Mouse (Mus musculus): ENCODE results near the gene Nhsl1. TPM values are rescaled to one million over a fixed set of nuclear protein-coding genes. Genes with fewer than 3 reads are reported as not detected.
A peak's percentile ranks its signal among the peaks of the same experiment; 100 is the strongest.

Nhsl1 gene
- polyA plus RNA-seq, 1 experiment from 2014 or later = 15.5 TPM

- 56% methylated on average over 9 of the region's 9 CpGs for WGBS
Measured at GRCm38 (mm10) chr10:18423557-18423956, 104.8 kb downstream of the Nhsl1 start.

DNA sequence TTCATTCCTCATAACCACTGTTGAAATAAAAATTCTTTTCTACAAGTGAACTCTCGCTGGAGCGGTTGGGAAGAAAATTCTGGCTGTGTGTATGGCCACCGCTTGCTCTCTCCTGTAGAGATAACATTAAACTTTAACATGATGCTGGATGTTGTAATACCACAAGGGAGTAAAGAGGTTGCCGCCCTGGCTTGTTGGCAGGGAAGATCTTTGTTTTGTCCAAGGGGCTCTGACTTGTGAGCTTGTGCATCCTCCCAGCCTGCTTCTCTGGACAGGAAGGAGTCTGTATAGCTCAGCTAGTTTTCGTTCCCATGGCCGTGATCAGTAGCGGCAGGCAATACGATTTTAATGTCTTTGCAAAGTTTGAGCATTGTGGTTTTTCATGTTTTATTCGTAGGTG lies 109.1 kb downstream of the Nhsl1 start:
- peaks cover 38% of the 10 kb centered on the region for H3K4me1 ChIP-seq (replicated peaks)
- no peak overlapping the region for H3K9ac ChIP-seq
- H3K4me2 ChIP-seq = no peak overlapping the region
- peaks cover 13% of the 10 kb centered on the region for H3K36me3 ChIP-seq
- H3K27ac ChIP-seq (ENCODE audit: poor library complexity, severe bottlenecking) = no peak overlapping the region
- ATAC-seq (ENCODE audit: insufficient number of reproducible peaks, low FRiP score) = no peak
- peaks cover 2% of the 10 kb centered on the region for H3K9me3 ChIP-seq (replicated peaks)
- 87% methylated on average over 9 of the region's 9 CpGs for WGBS
- no peaks in the 10 kb centered on the region for H3K27me3 ChIP-seq (replicated peaks)
- no peak overlapping the region for H3K4me3 ChIP-seq

More at GRCm38 (mm10) chr10:18423557-18423956, 104.8 kb downstream of the Nhsl1 start:
- Histone ChIP-seq H3K27ac (ENCODE audit: poor library complexity, severe bottlenecking) (no peak overlapping the region), H3K4me2 (no peak overlapping the region), H3K4me3 (no peak overlapping the region), H3K4me1 (replicated peaks) (peaks cover 38% of the 10 kb centered on the region), H3K9ac (no peak overlapping the region), H3K36me3 (0 out of 2 replicates have a peak, but pooled peaks cover 3% of the 10 kb centered on the region), H3K9me3 (replicated peaks) (no peaks in the 10 kb centered on the region), H3K27me3 (replicated peaks) (no peaks in the 10 kb centered on the region)
- no peak for ATAC-seq (ENCODE audit: insufficient number of reproducible peaks, low FRiP score)

GRCm38 (mm10) chr10:18429533-18429932 lies 110.7 kb downstream of the Nhsl1 start:
- Histone ChIP-seq H3K36me3 (peaks cover 13% of the 10 kb centered on the region), H3K4me2 (no peak overlapping the region), H3K27ac (ENCODE audit: poor library complexity, severe bottlenecking) (no peak overlapping the region), H3K4me3 (no peak overlapping the region), H3K4me1 (replicated peaks) (peaks cover 37% of the 10 kb centered on the region), H3K9ac (no peak overlapping the region), H3K9me3 (replicated peaks) (peaks cover 2% of the 10 kb centered on the region), H3K27me3 (replicated peaks) (no peaks in the 10 kb centered on the region)
- ATAC-seq (ENCODE audit: insufficient number of reproducible peaks, low FRiP score) = no peak
- 92% methylated on average over 3 of the region's 3 CpGs for WGBS

DNA sequence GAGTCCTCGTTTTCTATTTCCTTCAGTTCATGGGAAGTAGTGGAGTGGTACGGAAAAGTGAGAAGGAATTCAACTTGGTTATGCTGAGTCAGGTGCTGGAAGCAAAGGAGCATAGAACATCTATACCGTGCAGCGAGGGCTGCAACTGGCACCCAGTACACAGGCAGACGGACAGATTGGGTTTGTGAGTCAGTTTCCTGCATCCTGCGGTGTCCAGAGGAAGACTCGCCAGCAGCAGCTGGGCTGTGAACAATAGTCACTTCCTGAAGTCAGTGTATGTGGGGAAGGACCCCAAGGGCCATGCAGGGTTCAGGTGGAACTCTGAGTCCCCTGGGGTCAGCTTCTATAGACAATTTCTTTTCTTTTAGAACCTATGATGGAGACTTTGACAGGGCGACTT lies 111.4 kb downstream of the Nhsl1 start:
- H3K4me2 ChIP-seq = peak overlapping the region; percentile 32; the same call in 1 of the 2 replicates

DNA sequence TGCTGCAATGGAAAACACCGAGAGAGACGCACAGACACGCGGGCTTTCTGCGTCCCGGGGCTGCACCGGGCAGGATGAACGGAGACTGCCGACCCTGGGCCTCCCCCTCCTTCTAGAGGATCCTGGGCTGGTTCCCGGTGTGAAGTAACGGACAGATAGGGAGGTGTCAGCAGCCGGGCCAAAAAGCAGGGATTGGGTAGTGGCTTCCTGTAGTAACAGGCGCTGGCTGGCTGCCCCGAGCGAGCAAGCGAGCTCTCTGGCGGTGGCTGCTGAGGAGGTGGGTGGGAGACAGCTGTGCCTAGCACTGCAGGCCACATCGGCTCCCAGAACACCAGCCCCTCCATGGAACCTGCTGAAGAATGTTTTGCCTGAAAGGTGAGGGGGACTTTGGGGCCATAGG lies 112.2 kb downstream of the Nhsl1 start:
- Histone ChIP-seq H3K4me3 (peak overlapping the region; percentile 48), H3K4me1 (replicated peaks) (peaks cover 47% of the 10 kb centered on the region), H3K9me3 (replicated peaks) (peaks cover 2% of the 10 kb centered on the region), H3K27me3 (replicated peaks) (no peaks in the 10 kb centered on the region), H3K4me2 (peak overlapping the region; percentile 65), H3K27ac (ENCODE audit: poor library complexity, severe bottlenecking) (peak overlapping the region; percentile 86), H3K9ac (peak overlapping the region; percentile 68), H3K36me3 (peaks cover 13% of the 10 kb centered on the region)
- ATAC-seq (ENCODE audit: insufficient number of reproducible peaks, low FRiP score) = peak; percentile 83
- WGBS = 0% methylated on average over 18 of the region's 18 CpGs

More for the DNA sequence above, 111.4 kb downstream of the Nhsl1 start:
- Histone ChIP-seq H3K27ac (ENCODE audit: poor library complexity, severe bottlenecking) (peak overlapping the region; percentile 86), H3K36me3 (peaks cover 13% of the 10 kb centered on the region), H3K4me3 (no peak overlapping the region), H3K27me3 (replicated peaks) (no peaks in the 10 kb centered on the region), H3K9ac (no peak overlapping the region), H3K4me1 (replicated peaks) (peaks cover 43% of the 10 kb centered on the region), H3K9me3 (replicated peaks) (peaks cover 2% of the 10 kb centered on the region)
- WGBS = 64% methylated on average over 8 of the region's 8 CpGs
- ATAC-seq (ENCODE audit: insufficient number of reproducible peaks, low FRiP score) = peak; percentile 58; the same call in 1 of the 2 replicates

- Histone ChIP-seq H3K9me3 (replicated peaks) (peaks cover 2% of the 10 kb centered on the region), H3K36me3 (peaks cover 12% of the 10 kb centered on the region), H3K4me2 (peak overlapping the region; percentile 67), H3K27ac (ENCODE audit: poor library complexity, severe bottlenecking) (peak overlapping the region; percentile 66), H3K4me3 (peak overlapping the region; percentile 48), H3K4me1 (replicated peaks) (peaks cover 49% of the 10 kb centered on the region), H3K9ac (peak overlapping the region; percentile 70), H3K27me3 (replicated peaks) (no peaks in the 10 kb centered on the region)
- 36% methylated on average over 3 of the region's 3 CpGs for WGBS
- ATAC-seq (ENCODE audit: insufficient number of reproducible peaks, low FRiP score) = no peak
Measured at GRCm38 (mm10) chr10:18431546-18431945, 112.8 kb downstream of the Nhsl1 start.

GRCm38 (mm10) chr10:18435454-18435853 lies 116.7 kb downstream of the Nhsl1 start:
- Histone ChIP-seq H3K4me1 (replicated peaks) (peaks cover 56% of the 10 kb centered on the region), H3K9ac (no peak overlapping the region), H3K27ac (ENCODE audit: poor library complexity, severe bottlenecking) (peak overlapping the region; percentile 79), H3K9me3 (replicated peaks) (no peaks in the 10 kb centered on the region), H3K4me2 (no peak overlapping the region), H3K4me3 (no peak overlapping the region), H3K36me3 (no peaks in the 10 kb centered on the region), H3K27me3 (replicated peaks) (no peaks in the 10 kb centered on the region)
- 83% methylated on average over 6 of the region's 6 CpGs for WGBS
- no peak for ATAC-seq (ENCODE audit: insufficient number of reproducible peaks, low FRiP score)

DNA sequence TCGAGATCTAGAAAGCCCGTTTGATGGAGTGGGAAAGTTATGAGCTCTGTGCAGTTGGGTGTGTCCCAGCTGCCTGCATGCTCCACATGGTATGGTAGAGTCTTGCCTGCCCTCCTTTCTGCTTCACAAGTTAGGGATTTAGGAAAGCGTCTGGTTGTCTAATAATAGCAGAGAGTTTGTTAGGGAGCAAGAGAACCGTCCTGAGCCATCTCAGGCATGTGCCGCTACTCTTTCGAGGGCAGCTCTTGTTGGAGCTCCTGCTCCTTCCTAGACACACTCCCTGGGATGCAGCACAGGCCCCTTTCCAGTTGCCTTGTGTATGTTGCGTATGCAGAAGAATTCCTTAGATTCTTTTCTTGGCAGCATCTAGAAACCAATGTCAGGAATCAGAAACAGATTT lies 117.2 kb downstream of the Nhsl1 start:
- H3K27me3 ChIP-seq (replicated peaks) = no peaks in the 10 kb centered on the region
- H3K9ac ChIP-seq = peak overlapping the region; percentile 6; the same call in 1 of the 2 replicates
- no peak for ATAC-seq (ENCODE audit: insufficient number of reproducible peaks, low FRiP score)
- H3K9me3 ChIP-seq (replicated peaks) = no peaks in the 10 kb centered on the region
- WGBS = 17% methylated on average over 7 of the region's 7 CpGs
- H3K4me2 ChIP-seq = peak overlapping the region; percentile 24; the same call in 1 of the 2 replicates
- no peak overlapping the region for H3K4me3 ChIP-seq
- peaks cover 53% of the 10 kb centered on the region for H3K4me1 ChIP-seq (replicated peaks)
- H3K36me3 ChIP-seq = no peaks in the 10 kb centered on the region
- H3K27ac ChIP-seq (ENCODE audit: poor library complexity, severe bottlenecking) = peak overlapping the region; percentile 79

DNA sequence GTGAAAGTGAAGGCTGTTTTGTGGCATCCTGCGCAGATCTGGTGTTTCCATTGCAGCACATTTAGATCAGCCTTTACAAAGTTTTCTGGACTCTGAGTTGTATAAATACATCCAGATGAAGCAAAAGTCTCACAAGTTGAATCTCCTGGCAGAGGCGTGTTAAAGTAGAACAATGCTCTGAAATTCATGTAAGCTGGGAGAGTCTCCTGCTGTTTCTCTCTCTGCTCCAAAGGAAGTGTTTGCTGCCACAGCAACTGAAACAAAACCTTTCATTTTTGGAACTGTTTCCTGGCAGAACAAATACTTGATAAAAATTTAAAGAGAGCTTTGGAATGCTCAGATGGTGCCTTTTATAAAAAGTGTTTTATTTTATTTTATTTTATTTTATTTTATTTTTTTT lies 118.8 kb downstream of the Nhsl1 start:
- WGBS = 61% methylated on average over 2 of the region's 2 CpGs
- peaks cover 47% of the 10 kb centered on the region for H3K4me1 ChIP-seq (replicated peaks)
- ATAC-seq (ENCODE audit: insufficient number of reproducible peaks, low FRiP score) = no peak

DNA sequence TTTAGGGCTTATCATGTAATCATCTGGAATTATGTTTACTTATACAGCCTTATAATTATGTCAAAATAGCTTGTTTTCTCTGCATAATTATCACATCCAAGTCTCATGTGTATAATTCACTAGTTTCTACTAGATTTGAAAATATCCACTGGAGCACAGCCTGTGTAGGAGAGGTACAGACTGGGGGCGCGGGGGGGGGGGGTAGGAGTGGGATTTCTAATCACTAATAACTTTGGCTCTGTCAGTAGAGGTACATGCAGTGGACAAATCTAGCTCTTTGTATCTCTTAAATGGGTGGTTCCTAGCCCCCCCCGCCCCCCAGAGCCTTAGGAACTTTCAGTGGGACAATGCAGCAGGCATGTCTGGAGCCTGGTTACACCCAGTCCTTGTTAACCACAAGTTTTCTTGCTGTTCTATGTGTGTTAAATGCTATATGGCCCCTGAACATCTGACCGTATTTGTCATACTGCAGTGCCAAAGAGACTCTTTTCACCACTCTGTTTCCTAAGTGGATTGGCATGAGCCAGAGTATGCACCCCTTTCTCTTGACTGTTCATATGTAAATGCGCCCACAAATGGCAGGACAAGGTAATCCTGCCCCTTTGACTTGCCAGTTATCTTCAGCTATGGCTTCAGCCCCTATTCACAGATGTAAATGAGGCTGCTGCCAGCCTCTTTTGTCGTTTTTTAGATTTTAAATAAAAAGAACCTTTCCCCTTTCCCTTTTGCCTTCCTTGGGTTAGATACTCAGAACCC lies 127.0 kb downstream of the Nhsl1 start:
- Histone ChIP-seq H3K4me2 (peak overlapping the region; percentile 56), H3K4me1 (replicated peaks) (peaks cover 55% of the 10 kb centered on the region), H3K27me3 (replicated peaks) (no peaks in the 10 kb centered on the region), H3K9ac (peak overlapping the region; percentile 56), H3K9me3 (replicated peaks) (no peaks in the 10 kb centered on the region), H3K4me3 (no peak overlapping the region), H3K36me3 (no peaks in the 10 kb centered on the region), H3K27ac (ENCODE audit: poor library complexity, severe bottlenecking) (peak overlapping the region; percentile 99)
- ATAC-seq (ENCODE audit: insufficient number of reproducible peaks, low FRiP score) = no peak
- WGBS = 32% methylated on average over 6 of the region's 6 CpGs

More for the DNA sequence above, 118.8 kb downstream of the Nhsl1 start:
- Histone ChIP-seq H3K27ac (ENCODE audit: poor library complexity, severe bottlenecking) (no peak overlapping the region), H3K4me2 (no peak overlapping the region), H3K9ac (no peak overlapping the region), H3K27me3 (replicated peaks) (no peaks in the 10 kb centered on the region), H3K4me3 (no peak overlapping the region), H3K9me3 (replicated peaks) (no peaks in the 10 kb centered on the region), H3K36me3 (no peaks in the 10 kb centered on the region)

- Histone ChIP-seq H3K4me3 (no peak overlapping the region), H3K4me1 (replicated peaks) (peaks cover 61% of the 10 kb centered on the region), H3K4me2 (peak overlapping the region; percentile 56), H3K36me3 (no peaks in the 10 kb centered on the region), H3K27me3 (replicated peaks) (no peaks in the 10 kb centered on the region), H3K9me3 (replicated peaks) (no peaks in the 10 kb centered on the region), H3K9ac (peak overlapping the region; percentile 56), H3K27ac (ENCODE audit: poor library complexity, severe bottlenecking) (peak overlapping the region; percentile 99)
- 5% methylated on average over 7 of the region's 7 CpGs for WGBS
- ATAC-seq (ENCODE audit: insufficient number of reproducible peaks, low FRiP score) = no peak
Measured at GRCm38 (mm10) chr10:18446359-18446820, 127.6 kb downstream of the Nhsl1 start.
